Mouse (Mus musculus) spleen, adult 2 months (tissue): ENCODE data around the gene Sh2d2a. TPM values are rescaled to one million over a fixed set of nuclear protein-coding genes. Genes with fewer than 3 reads are reported as not detected.
A peak's percentile ranks its signal among the peaks of the same experiment; 100 is the strongest.
"Not testable (repeated sequence)": the region's sequence is repeated elsewhere in the genome, so short reads cannot be mapped to it uniquely, and the experiment has no call there.

Source experiments
- DNase-seq, 2 experiments: peaks; one replicate each; pipeline versions ENCODE4 v3.0.0 to v3.0.0-alpha.2; 2012 to 2021; ENCODE audit warnings: low spot score in 2 of 2, low read depth in 1 of 2
- H3K27ac ChIP-seq: fragments of 200-500 bp; 2 replicates; pipeline ENCODE4 v1.5.1; 2012; ENCODE audit warnings: low read length, inconsistent platforms; ENCODE audit not compliant: insufficient read depth
- H3K27me3 ChIP-seq: fragments of 200-500 bp; 2 replicates; pipeline ENCODE4 v1.6.1; 2012; ENCODE audit warnings: mild to moderate bottlenecking, moderate library complexity, low read length, inconsistent platforms; ENCODE audit not compliant: control insufficient read depth, insufficient read depth
- H3K36me3 ChIP-seq: fragments of 200-500 bp; 2 replicates; pipeline ENCODE4 v1.6.1; 2012; ENCODE audit warnings: mild to moderate bottlenecking, low read length, inconsistent platforms; ENCODE audit not compliant: control insufficient read depth, insufficient read depth
- H3K4me1 ChIP-seq: fragments of 200-500 bp; 2 replicates; pipeline ENCODE4 v1.6.1; 2011; ENCODE audit warnings: inconsistent platforms; ENCODE audit not compliant: control insufficient read depth, insufficient read depth, insufficient read length
- H3K4me3 ChIP-seq: fragments of 200-500 bp; 2 replicates; pipeline ENCODE4 v1.5.1; 2011; ENCODE audit warnings: mild to moderate bottlenecking, inconsistent platforms; ENCODE audit not compliant: insufficient read depth, insufficient read length; ENCODE audit errors: extremely low read depth
- CTCF ChIP-seq: fragments of 200-500 bp; IDR thresholded peaks from 2 replicates; pipeline ENCODE4 v1.5.1; 2011; ENCODE audit warnings: mild to moderate bottlenecking, inconsistent platforms; ENCODE audit not compliant: insufficient read depth, insufficient read length, insufficient replicate concordance; ENCODE audit errors: extremely low read depth
- POLR2A ChIP-seq: fragments of 200-500 bp; IDR thresholded peaks from 2 replicates; pipeline ENCODE4 v1.6.1; 2011; ENCODE audit warnings: low read depth, low read length, inconsistent platforms
- whole genome bisulfite sequencing: fragments of 180-500 bp; shearing (Covaris S2); methylation state at CpG from one replicate; pipeline ENCODE4 v1.1.7; 2018; 5-methylcytosine and 5-hydroxymethylcytosine counted together
- polyA plus RNA-seq: library from polyadenylated mRNA; depleted of rRNA; stranded (reverse); fragments of >200 nt; gene quantifications from 2 replicates; pipeline ENCODE4 v1.2.3, GENCODE M21; 2012; rRNA removed

Gene Sh2d2a
- polyA plus RNA-seq, 1 experiment, result 27.4 TPM

DNA sequence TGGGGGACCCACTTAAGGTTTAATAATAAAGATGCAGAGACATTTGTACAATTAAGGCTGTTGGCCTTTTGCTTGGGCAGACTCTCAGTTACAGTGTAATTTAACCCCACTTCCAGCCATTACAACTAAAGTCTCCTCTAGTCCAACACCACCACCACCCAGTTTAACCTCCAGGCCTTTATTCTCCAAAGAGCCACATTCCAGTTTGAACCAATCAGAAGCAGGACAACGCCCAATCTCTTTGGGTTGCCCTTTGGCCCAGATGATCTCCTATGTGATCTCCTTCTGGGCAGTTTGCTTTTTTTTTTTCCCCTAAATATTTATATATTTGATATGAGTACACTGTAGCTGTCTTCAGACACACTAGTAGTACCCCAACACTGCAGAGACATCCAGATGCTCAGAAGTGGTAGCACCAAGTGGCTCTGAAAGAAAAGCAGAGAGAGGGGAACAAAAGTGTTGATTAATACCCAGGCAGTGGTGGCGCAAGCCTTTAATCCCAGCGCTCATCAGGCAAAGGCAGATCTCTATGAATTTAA, 46.9 kb downstream of the Sh2d2a start:
- WGBS, result 93% methylated on average over 3 of the region's 3 CpGs
- H3K4me1 ChIP-seq, result no peaks in the 10 kb centered on the region

DNA sequence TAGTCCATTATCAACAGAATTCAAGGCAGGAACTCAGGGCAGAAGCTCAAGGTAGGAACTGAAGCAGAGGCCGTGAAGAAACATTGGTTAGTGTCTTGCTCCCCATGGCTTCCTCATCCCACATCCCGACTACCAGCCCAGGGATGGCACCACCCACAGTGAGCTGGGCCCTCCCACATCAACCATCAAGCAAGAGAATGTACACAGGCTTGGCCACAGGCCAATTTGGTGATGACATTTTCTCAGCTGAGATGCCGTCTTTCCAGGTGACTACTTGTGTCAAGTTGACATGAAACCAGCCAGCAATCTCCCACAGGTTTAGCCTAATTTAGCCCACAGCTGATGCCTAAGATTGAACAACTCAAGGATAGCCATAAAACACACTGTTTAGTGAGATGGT, 52.7 kb downstream of the Sh2d2a start:
- WGBS, result 76% methylated on average over 3 of the region's 3 CpGs
- H3K27me3 ChIP-seq, result no peaks in the 10 kb centered on the region
- H3K36me3 ChIP-seq, result no peaks in the 10 kb centered on the region
- no peak for DNase-seq
- H3K4me3 ChIP-seq, result no peak overlapping the region
- H3K27ac ChIP-seq, result no peak overlapping the region
- TF ChIP-seq POLR2A, result no peak
- TF ChIP-seq CTCF, result no peak
- no peaks in the 10 kb centered on the region for H3K4me1 ChIP-seq

More for the DNA sequence above, 46.9 kb downstream of the Sh2d2a start:
- H3K4me3 ChIP-seq, result no peak overlapping the region
- no peak for TF ChIP-seq POLR2A
- TF ChIP-seq CTCF, result no peak
- no peak overlapping the region for H3K27ac ChIP-seq
- no peaks in the 10 kb centered on the region for H3K36me3 ChIP-seq
- H3K27me3 ChIP-seq, result no peaks in the 10 kb centered on the region
- no peak for DNase-seq

DNA sequence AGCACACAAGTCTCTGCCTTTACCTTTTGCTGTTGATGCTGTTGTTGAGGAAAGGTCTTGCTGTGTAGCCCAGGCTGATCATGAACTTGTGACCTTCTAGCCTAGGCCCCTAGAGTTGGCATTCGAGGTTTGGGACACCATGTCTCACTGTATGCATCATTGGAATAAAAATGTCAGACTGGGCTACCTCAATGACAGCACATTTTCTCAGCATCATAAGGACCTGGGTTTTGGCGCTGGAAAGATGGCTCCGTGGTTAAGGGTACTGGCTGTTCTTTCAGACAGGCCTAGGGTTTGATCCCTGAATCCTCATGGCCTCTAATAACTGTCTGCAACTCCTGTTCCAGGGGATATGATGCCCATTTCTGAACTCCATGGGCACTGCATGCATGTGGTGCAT, 53.2 kb downstream of the Sh2d2a start:
- H3K27ac ChIP-seq, result no peak overlapping the region
- 95% methylated on average over 3 of the region's 3 CpGs for WGBS
- no peak for TF ChIP-seq CTCF
- TF ChIP-seq POLR2A, result no peak
- no peak overlapping the region for H3K4me3 ChIP-seq
- H3K4me1 ChIP-seq, result no peaks in the 10 kb centered on the region
- H3K27me3 ChIP-seq, result no peaks in the 10 kb centered on the region
- H3K36me3 ChIP-seq, result no peaks in the 10 kb centered on the region
- no peak for DNase-seq

DNA sequence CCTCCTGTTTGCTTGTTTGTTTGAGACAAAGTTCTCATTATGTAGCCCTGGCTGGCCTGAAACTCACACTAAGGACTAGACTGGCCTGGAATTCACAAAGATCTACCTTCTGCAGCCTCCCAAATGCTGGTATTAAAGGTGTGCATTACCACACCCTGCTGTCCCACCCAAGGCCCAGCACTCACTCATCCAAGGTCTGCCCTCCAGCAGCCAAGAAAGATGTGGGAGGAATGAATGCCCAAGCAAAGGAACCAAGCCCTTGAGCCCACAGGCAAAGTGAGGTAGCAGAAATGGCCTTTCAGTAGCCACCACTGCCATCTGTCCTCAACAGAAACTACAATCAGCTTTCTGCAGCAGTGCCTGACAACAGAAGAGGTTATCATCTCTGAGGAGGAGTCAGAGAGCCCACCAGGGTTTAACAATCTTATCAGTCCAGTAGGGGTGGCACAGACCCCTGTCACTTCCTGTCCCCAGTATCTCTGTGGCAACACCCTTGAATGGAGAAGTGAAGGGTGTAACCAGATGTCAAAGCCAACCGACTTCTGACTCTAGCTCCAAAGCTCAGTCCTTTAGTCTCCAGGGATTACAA, 54.6 kb downstream of the Sh2d2a start:
- Histone ChIP-seq H3K4me1 (no peaks in the 10 kb centered on the region), H3K36me3 (no peaks in the 10 kb centered on the region), H3K4me3 (no peak overlapping the region), H3K27ac (peak overlapping the region; percentile 4; the same call in 1 of the 2 replicates), H3K27me3 (no peaks in the 10 kb centered on the region)
- TF ChIP-seq POLR2A (no peak), CTCF (no peak)
- 4% methylated on average over 1 of the region's 1 CpGs for WGBS
- DNase-seq, result no peak

DNA sequence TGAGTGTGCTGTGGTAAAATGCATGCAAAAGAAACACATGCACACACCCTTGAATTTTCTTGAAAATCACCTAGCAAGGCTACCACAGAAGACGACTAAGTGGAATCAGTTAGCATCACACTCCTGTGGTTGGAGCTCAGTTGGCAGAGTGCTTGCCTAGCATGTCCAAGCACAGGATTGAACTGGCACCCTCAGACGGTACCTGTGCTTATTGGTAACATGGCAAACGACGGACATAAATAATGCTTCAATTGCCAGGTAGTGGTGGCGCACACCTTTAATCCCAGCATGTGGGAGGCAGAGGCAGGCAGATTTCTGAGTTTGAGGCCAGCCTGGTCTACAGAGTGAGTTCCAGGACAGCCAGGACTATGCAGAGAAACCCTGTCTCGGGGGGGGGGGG, 55.4 kb downstream of the Sh2d2a start:
- H3K36me3 ChIP-seq, H3K27me3 ChIP-seq, H3K4me1 ChIP-seq, H3K27ac ChIP-seq, H3K4me3 ChIP-seq, DNase-seq: not testable (repeated sequence)
- WGBS, result 67% methylated on average over 6 of the region's 6 CpGs

DNA sequence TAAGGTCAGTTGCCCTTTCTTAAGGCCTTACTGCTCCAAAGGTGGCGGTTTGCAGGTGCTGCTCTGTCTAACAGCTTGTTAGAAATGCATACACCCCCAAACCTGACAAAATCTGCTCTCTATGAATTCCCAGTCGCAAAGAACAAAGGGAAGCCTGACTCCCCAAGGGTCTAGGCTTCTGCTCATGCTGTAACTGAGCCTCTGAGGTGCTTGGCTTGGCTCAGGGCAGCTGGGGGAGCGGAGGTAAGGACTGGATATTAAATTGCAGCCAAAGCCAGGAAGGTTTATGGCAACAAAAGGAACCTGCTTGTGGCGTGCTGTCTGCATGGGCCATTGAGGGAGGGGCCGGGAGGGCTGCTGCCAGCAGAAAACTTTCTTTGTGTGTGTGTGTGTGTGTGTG, 57.3 kb downstream of the Sh2d2a start:
- no peak overlapping the region for H3K27ac ChIP-seq
- H3K4me1 ChIP-seq, result peaks cover 6% of the 10 kb centered on the region; the same call in 1 of the 2 replicates
- H3K36me3 ChIP-seq, result no peaks in the 10 kb centered on the region
- no peaks in the 10 kb centered on the region for H3K27me3 ChIP-seq
- no peak for DNase-seq
- 78% methylated on average over 5 of the region's 5 CpGs for WGBS
- TF ChIP-seq CTCF (no peak), POLR2A (no peak)
- H3K4me3 ChIP-seq, result no peak overlapping the region

Other genes with a start within 250 kb of the Sh2d2a start
- 15.6 and 16.4 TPM in 2 replicates for gene Arhgef11, start 229.2 kb upstream of the Sh2d2a start, polyA plus RNA-seq
- 0.09 and 0.25 TPM in 2 replicates for gene Lrrc71, start 98.1 kb upstream of the Sh2d2a start, polyA plus RNA-seq
- 0.09 and 0.14 TPM in 2 replicates for gene Ntrk1, start 51.6 kb upstream of the Sh2d2a start, polyA plus RNA-seq
- 0.25 and 0.42 TPM in 2 replicates for gene Insrr, start 49.8 kb upstream of the Sh2d2a start, polyA plus RNA-seq
- gene Pear1, start 22.4 kb upstream of the Sh2d2a start, polyA plus RNA-seq, result 63.8 and 65.8 TPM in 2 replicates
- gene Prcc, start 38.9 kb downstream of the Sh2d2a start, polyA plus RNA-seq, result 23.3 and 23.4 TPM in 2 replicates
- 43.6 and 50.0 TPM in 2 replicates for gene Hdgf, start 59.6 kb downstream of the Sh2d2a start, polyA plus RNA-seq
- 24.3 and 34.6 TPM in 2 replicates for gene Mrpl24, start 72.8 kb downstream of the Sh2d2a start, polyA plus RNA-seq
- gene Isg20l2, start 83.6 kb downstream of the Sh2d2a start, polyA plus RNA-seq, result 14.3 and 17.4 TPM in 2 replicates
- 35.6 and 36.7 TPM in 2 replicates for gene Rrnad1, start 84.0 kb downstream of the Sh2d2a start, polyA plus RNA-seq
- gene Crabp2, start 101.9 kb downstream of the Sh2d2a start, polyA plus RNA-seq, result 0.08 TPM in 1 of 2 replicates, not detected in the other
- 1.2 and 1.7 TPM in 2 replicates for gene Nes, start 124.3 kb downstream of the Sh2d2a start, polyA plus RNA-seq
- gene Bcan, start 153.5 kb downstream of the Sh2d2a start, polyA plus RNA-seq, result 0.11 TPM in 1 of 2 replicates, not detected in the other
- not detected in 2 replicates for gene Hapln2, start 180.8 kb downstream of the Sh2d2a start, polyA plus RNA-seq
- gene Gpatch4, start 196.4 kb downstream of the Sh2d2a start, polyA plus RNA-seq, result 5.0 and 5.2 TPM in 2 replicates
- 30.0 and 32.1 TPM in 2 replicates for gene Naxe, start 211.7 kb downstream of the Sh2d2a start, polyA plus RNA-seq
- not detected in 2 replicates for gene Ttc24, start 231.5 kb downstream of the Sh2d2a start, polyA plus RNA-seq
- 4.3 and 5.0 TPM in 2 replicates for gene Iqgap3, start 235.2 kb downstream of the Sh2d2a start, polyA plus RNA-seq